Mouse (Mus musculus) naive thymus-derived CD4-positive, alpha-beta T cell, adult 2 months (primary cell): ENCODE data around the gene Olfr935.

ENCODE experiments used
- DNase-seq: peaks from one replicate; pipeline ENCODE4 v3.0.0-alpha.2; 2011; ENCODE audit warnings: low read depth

The Olfr935 gene

DNA sequence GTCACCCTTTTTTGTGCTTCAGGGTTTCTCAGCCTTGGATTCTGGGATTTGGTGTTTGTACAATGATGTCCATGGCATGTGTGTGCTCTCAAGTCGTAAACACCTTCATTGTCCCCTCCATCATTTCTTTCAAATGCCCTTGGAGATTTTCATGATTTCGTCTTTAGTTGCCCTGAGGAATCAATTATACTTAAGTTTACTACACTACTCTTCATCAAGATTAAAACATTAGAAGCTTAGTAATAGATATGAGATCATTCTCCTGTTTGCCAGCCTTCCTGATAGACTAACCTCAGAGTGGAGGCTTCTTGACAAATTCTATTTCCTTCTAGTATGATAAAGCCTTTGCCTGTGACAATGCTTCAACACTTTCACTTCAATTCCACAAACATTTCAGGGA, at the start of gene Olfr935:
TSS of gene Olfr935 (minus strand) at position 101 of the 400 bp plus-strand sequence.
- no peak for DNase-seq

DNA sequence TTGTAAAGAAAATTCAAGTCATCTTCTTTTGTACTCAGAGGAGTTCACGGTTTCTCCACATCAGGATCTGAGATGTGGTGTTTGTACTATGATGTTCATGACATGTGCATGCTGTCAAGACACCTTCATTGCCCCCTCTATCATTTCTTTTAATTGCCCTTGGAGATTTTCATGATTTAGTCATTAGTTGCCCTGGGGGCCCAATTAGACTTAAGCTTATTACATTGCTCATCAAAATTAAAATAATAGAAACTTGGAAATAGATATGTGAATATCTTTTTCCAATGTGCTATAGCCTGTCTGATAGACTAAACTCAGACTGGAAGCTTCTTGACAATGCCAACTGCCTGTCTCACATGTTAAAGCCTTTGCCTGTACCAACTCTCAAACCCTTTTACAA, 23.8 kb upstream of the Olfr935 start, which contains the start of gene Olfr146:
TSS of gene Olfr146 (minus strand) at position 101 of the 400 bp plus-strand sequence.
- no peak for DNase-seq

DNA sequence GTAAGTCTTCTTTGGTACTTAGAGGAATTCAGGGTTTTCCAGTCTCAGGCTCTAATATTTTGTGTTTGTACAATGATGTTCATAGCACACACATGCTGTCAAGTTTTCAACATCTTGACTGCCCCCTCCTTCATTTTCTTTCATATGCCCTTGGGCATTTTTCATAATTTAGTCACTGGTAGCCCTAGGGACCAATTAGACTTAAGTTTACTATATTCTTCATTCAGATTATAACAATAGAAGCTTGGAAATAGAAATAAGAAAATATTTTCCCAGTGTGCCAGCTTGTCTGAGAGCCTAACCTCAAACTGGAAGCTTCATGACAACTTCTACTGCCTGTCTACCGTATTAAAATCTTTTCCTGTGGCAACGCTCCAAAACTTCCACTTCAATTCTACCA, 11.3 kb downstream of the Olfr935 start, which contains the start of gene Olfr934:
TSS of gene Olfr934 (minus strand) at position 101 of the 400 bp plus-strand sequence.
- DNase-seq = no peak

GRCm38 (mm10) chr9:38972013-38972412, 27.5 kb downstream of the Olfr935 start, which contains the start of gene Olfr933:
Olfr933 (plus strand) TSS chr9:38972313.
- DNase-seq = no peak

DNA sequence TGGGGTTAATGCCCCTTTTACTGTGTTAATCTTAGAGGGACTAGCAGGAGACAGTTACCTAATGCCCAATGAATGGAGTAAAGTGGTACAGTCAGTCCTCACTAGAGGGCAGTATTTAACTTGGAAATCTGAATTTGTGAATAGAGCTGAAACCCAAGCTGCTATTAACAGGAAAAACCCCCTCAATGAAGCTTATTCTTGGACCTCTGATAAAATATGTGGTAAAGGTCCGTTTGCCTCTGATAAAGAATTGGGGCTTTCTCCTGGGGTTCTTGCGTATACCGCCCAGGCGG, 45.4 kb downstream of the Olfr935 start:
- no peak for DNase-seq

GRCm38 (mm10) chr9:38953401-38954123, 45.9 kb downstream of the Olfr935 start:
- DNase-seq = no peak
